Mouse (Mus musculus): Measurements from ENCODE around the gene Cux1.

Gene Cux1

DNA sequence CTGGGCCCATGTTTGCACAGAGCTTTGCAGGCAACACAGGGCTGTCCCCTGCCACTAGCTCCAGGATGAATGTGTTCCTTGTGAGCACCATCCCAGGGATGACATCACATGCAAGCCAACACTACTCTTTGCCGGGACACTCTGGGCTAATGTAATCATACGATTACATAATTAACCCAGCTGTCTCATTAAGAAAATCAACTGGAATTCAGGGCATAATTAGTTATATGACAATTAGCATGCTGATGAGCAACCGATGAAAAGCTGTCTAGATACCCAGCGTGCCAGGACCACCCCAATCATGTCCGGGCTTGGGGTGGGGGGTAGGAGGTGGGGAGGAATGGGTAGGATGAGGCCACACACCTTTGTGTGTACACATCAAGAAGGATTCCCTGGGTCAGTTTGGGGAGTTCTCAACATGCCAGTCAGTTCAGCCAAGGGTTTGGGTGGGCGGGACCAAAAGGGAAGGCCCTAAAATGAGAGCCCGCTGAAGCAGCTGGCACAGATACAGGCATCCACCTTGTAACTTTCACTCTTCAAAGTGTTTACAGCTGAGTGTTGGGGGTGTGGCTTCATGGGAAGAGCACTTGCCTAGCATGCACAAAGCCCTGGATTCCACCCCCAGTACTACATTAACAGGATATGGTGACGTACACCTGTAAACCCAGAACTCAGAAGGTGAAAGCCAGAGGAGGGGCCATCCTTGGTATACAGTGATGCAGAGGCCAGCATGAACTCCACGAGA lies 184.9 kb downstream of the Cux1 start:
- DNase-seq (ENCODE audit: low spot score in 2 of 2): no peak

DNA sequence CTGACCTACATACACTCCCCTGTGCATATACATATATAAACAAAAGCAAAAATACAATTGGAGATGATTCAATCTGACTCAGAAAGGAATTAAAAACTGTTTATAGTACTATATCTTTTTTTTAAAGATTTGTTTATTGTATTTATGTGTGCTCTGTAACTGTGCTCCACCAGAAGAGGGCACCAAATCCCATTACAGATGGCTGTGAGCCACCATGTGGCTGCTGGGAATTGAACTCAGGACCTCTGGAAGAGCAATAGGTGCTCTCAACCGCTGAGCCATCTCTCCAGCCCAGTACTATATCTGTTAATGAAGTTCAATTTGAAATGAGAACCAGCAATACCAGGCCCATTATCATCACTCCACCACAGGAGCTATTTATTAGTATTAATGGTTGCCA lies 187.9 kb downstream of the Cux1 start:
- no peak for DNase-seq (ENCODE audit: low spot score in 2 of 2)

DNA sequence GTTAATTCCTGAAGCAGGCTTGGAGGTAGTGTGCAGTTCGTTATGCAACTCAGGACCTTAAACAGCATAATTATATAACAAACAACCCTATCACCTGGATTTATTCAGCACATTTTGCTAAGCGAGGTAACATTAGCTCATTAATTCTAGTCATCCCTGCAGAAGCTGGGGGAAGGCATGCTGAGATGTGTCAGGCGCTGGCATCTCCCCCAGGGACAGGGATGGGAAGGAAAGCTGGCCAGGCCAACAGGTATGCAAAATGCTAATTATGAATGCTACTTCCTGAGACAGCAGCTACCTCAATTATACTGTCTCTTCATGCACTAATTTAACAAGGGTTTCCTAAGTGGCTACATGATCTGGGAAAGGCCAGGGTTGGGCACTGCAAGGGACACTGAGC lies 190.2 kb downstream of the Cux1 start:
- DNase-seq (ENCODE audit: low spot score in 2 of 2): no peak

DNA sequence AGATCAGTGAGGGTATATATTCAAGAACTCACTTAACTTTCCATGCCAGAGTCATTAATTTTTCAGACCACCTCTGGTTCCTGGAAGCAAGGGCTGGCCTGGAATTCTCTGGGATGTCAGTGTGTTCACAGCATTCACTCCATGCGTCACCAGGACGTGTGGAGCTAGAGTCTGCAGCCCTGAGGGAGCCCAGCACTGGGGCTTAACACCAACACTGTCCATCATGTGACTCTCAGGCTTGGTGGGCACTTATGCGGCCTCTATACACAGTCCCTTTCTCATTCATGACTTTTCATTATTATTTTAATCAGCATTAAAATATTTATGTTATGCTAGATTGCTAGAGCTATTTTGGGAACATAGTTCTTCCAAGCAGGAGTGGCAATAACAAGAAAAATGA lies 191.9 kb downstream of the Cux1 start:
- no peak for DNase-seq (ENCODE audit: low spot score in 2 of 2)

DNA sequence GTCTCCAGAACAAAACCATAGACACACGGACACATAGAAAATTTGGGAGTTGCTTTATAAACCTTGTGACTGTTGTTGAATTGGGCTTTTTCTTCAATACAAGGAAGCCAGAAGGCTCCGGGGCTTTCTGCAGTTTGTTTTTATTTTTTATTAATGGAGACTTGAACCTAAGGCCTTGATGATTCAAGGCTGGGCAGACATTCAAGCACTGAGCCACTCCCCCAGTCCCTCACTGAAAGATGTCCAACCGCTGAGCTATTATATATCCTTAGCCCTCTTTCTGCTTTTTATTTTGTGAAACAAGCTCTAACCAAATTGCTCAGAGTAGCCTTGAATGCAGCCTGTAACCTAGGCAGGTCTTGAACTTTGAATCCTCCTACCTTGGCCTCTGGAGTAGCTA lies 195.0 kb downstream of the Cux1 start:
- no peak for DNase-seq (ENCODE audit: low spot score in 2 of 2)

DNA sequence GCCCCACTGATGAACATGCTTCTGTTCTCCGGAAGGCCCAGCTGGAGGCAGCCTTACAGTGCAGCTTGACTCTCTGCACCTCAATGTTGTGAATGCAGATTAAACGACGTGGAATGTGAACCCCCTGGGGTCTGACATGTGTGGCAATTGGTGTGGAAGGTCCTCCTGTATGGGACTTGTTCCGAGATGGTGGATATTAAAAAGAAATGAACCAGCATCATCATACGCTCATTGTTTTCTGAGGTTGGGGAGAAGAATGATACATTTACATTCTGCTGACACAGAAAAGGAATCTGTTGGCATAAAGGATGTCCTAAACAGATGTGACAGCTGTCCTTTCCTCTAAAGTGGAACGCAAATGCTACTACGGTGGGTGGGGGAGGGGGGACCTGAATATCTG lies 203.9 kb downstream of the Cux1 start:
- no peak for DNase-seq (ENCODE audit: low spot score in 2 of 2)

DNA sequence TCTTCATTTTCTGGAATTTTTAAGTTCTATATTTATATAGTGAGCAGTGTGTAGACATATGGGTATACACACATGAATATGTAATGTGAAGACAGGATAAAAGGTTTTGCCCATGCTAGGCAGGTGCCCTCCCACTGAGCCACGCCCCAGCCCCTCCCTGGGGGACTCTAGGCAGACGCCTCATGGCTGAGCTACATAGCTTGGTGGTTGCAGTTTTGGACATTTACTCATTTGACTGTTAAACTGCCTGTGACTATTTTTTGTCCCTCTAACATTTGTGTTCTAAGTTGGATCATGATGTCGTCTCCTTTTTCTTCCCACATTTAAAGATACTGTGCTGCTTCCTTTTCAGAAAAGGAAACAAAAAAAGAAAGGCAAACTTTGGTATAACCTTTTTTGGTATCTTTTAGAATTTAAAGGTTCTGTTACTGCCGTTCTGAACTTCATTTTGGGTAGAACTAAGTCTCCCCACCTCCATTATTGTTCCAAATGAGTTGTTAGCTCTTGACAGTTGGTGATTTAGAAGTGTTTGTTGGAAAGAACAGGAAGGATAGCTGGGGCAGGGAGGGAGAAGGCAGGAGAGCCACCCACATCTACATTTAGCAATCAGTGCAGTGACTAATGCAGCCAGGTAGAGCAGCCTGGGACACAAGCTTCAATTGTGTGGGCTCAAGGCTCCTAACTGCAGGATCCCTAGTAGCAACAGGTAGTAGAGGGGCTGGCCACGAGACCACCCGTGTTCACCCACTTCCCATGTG lies 204.6 kb downstream of the Cux1 start:
- DNase-seq (ENCODE audit: low spot score in 2 of 2): no peak

DNA sequence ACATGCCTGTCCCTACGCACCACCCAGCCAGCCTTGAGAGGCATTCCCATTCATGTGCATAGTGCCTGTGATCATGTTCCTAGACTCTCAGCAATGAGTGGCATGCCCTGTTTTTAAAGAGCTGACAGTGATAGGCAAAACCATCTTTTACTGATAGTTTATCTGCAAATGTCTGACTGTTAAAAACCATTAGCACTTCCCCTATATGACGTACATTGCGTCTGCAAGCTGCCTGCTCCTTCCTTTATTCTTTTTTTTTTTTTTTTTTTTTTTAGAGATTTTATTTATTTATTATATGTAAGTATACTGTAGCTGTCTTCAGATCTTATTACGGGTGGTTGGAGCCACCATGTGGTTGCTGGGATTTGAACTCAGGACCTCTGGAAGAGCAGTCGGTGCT lies 205.3 kb downstream of the Cux1 start:
- DNase-seq (ENCODE audit: low spot score in 2 of 2): no peak

DNA sequence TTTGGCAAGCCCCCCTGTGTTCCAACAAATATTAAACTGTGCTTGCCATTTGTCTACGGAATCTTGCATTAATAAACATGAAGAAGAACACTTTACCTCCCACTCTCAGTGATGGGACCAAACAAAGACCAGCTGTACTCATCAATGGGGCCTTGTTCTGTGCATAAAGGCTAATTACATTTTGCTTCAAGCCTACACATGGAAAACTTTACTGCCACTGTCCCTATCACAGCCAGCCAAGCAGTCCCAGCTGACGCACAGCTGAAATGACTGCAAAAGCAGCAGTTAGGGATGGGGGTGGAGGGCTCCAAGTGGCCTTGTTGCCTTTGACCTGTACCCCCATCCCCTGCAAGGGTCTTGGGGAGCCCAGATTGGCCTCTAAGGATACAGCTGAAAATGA lies 210.1 kb downstream of the Cux1 start:
- DNase-seq (ENCODE audit: low spot score in 2 of 2): no peak

DNA sequence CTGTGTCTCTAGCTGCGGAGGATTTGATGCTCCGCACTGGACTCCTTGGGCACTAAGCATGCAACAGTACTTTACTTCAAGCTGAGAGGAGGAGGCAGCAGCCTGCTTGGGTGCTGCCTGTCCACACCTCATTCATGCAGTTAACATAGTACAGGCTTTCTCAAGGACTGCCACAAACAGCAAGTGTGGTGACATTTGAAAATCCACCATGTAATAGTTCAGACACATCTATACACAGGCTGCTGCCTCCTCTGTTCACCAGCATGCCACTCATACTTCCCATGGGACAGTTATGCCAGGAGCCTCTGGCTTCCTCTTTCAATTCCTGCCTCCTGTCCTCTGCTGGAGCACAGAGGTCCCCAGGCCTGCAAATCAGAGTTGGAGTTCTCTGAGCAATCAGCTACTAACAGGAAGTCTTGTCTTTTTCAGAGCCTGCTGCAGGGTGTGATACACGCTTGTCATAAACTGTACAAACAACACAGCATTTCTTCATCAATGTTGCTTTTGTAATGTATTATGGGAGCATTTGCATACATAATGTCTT lies 211.6 kb downstream of the Cux1 start:
- DNase-seq (ENCODE audit: low spot score in 2 of 2): no peak

DNA sequence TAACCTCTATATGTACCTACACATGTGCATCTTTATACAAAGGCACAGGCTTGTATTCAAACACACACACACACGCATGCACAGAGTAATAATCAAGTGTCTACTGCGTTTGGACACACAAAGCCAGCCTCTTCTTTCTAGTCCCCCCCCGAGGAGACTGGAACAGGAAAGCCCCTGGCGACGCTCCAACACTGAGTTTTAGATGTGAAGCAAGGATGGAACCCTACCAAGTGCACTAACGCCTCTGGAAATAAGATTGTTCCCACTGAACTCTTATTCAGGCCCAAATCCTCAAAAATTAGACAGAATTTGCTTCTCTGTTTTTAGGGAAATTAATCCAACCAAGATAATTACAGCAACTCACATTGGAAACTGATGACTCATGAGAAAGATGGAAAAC lies 212.6 kb downstream of the Cux1 start:
- DNase-seq (ENCODE audit: low spot score in 2 of 2): no peak

DNA sequence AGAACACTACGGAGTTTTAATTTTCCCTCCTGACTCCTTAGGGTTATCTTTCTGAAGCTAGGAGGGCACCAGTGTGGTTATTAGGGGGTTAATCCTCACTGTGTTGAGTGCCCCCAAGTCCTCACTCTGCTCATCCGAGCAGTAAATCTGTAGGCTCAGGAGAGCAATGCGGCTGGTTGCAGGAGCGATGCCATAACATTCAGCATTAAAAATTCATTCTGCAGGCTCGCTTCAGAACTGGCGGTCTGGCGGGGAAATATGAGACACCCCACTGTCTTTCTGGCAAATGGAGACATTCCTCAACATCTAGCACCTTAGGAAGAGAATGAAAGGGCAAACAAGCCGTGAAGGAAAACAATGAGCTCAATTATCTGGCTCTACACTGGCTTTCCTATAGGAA lies 214.2 kb downstream of the Cux1 start:
- DNase-seq (ENCODE audit: low spot score in 2 of 2): no peak

DNA sequence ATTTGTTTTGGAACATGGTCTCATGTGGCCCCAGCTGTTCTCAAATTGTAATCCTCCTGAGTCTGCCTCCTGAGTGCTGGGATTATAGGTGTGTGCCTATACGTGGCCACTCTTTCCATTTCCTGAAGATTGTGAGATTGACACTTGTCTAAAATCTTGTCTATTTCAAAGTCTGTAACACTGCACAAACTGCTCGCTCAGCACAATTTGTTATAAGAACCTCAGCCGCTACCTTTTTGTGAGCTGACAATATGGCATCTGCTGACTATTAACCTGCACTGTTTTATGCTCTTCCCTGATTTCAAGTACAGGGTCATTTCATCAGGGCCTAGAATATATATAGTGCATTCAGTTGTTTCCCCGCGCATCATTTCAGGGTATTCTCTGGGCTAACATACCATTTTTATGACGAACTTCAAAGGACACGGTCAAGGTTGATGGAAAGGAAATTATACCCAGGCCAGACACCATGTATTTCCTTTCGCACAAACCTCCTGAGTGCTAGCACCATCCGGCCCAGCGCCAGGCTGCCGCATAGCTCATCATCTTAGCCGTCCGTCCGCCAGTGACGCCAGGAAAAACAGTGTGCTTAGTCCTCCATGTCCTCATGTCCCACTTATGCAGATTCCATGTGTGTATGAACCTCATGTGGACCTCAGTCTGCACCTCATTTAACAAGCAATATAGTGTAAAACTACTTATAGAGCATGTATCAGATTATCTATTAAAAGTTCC lies 224.0 kb downstream of the Cux1 start:
- no peak for DNase-seq (ENCODE audit: low spot score in 2 of 2)

DNA sequence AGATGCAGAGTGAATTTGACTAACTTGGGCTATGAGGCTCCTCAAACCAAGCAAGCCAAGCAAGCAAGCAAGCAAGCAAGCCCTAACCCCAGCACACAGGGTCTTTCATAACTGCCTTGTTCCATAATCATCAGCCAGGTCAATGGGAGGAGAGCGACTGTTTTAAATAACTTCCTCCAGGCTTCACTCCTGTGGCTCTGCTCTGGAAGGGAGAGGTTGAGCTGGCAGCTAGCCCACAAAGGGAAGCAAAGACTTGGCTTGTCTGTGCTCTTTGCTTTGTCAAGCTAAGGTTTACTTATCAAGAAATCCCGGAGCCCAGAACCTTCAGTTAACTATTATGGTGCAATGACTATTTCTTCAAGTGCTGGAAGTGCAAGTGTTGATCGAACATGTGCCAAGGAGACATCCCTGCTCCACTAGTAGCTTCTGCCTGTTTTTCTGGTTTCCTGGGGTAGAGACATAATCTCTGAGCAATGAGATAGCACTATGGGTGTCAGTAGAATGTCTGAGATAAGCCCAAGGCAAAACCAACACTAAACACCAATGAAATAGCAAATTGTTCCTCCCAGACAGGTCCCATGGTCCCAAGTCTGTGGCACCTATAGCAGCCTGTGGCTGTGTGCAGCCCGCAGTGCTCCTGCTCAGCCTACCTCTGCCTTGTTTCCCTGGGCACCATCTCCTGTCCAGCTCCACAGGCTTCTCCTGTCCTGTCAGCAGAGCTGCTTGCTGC lies 230.3 kb downstream of the Cux1 start:
- DNase-seq (ENCODE audit: low spot score in 2 of 2): no peak

DNA sequence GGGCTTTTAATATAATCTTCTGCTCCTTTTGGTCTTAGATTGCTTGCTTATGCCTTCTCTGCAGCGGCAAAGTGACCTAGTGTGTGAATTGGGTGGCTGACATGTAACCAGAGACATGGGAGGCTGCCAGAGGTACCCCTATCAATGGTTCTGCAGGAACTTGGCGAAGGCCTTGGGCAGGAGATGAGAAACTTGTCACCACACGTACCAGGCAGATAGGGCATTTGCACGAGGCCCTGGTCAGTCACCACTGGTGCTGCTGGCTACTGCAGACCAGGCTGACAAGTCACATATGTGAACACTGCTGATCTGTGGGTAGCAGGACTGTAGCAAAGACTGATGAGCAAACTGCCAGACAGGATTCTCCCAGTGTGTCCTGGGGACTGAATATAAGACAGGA lies 231.6 kb downstream of the Cux1 start:
- no peak for DNase-seq (ENCODE audit: low spot score in 2 of 2)

DNA sequence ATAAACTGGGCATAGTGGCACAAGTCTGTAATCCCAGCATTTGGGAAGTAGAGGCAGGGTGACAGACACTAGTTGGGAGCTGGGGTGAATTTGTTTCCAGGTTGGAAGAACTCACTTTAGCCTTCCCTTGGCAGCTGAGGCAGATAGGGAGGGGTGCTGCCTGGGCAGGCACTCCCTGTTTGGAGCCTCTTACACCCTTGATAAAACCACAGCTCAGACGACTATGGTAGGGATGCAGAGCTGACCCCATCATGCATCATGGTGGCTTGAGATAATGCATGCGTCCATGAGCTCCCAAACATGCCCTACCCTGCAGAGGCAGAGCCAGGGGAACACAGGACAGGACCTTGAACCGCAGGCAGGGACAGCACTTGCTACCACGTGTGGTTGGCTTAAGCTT lies 232.5 kb downstream of the Cux1 start:
- DNase-seq (ENCODE audit: low spot score in 2 of 2): no peak

DNA sequence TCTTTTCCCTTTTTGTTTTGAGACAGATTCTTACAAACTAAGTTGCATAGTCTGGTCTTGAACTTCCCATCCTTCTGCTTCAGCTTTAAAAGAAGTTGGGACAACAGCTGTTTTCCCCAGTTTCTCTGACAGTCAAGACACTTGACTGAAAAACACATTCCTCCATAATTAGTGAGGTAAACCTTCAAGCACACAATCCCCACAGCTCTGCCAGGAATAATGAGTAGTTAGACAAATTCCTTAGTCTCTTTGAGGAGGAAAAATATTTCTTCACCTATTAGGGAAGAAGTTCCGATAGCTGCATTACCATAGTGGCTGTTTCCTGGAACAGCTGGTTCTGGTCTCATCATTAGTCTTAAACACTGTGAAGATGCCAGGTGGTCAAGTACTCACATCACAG lies 233.2 kb downstream of the Cux1 start:
- DNase-seq (ENCODE audit: low spot score in 2 of 2): no peak

DNA sequence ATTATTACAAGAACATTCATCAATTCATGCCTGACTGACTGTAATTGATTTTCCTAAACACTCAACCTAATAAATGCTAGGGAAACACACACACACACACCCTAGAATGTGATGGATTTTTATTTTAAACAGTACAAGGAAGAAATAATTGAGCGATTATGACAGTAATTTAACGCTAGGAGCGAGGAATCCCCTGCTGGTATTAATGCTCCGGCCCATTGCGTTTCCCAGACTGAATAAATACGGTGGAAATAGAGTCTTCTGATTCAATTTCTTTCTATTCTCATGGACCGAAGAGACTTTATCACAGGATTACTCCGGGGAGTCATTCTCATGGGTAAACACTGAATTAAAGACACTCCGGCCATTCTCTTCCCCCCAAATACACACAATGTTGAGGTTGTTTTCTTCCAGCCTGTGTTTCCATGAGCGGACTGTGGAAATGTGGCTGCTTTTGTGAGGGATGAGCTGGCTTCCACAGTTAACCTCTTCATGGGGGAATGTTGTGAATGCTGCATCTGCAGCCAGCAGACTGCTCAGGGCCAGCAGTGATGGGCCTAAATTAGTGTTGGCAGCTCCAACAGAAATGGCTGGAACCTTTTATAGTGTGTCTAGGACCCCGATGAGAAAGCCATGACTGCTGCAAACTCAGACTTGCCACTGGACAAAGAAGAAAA lies 234.4 kb downstream of the Cux1 start:
- DNase-seq (ENCODE audit: low spot score in 2 of 2): no peak

DNA sequence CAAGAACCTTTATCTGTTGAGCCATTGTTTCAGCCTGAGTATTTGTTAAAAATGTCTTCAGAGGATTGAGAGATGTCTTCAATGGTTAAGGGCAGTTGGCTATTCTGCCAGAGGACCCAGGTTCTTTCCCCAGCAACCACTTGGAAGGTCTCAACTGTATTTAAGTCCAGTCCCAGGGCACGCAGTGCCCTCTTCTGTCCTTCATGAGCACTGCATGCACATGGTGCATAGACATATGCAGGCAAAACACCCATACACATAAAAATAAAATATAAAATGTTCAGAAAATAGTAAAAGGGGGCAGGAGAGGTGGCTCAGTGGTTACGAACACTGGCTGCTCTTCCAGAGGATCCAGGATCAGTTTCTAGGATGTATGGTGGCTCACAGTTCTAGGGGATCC lies 239.6 kb downstream of the Cux1 start:
- DNase-seq (ENCODE audit: low spot score in 2 of 2): no peak

DNA sequence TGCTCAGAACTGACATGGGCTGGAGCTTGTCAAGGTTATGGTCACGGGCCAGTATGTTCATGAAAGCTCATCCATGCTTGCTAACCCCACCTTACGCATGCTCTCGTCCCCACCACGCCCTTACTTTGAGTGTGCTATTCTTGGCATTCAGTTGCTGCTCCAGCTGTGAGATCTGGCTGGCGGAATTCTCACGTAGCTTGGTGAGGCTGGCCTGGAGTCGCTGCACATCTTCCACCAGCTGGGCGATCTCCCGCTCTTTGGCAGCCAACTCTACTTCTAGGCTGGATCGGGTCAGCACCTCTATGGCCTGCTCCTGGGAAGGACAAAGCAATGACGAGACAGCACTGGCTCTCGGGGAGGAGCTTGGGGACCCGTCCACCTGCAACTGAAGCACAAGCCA lies 240.7 kb downstream of the Cux1 start:
- DNase-seq (ENCODE audit: low spot score in 2 of 2): peak; percentile 12 to 13

DNA sequence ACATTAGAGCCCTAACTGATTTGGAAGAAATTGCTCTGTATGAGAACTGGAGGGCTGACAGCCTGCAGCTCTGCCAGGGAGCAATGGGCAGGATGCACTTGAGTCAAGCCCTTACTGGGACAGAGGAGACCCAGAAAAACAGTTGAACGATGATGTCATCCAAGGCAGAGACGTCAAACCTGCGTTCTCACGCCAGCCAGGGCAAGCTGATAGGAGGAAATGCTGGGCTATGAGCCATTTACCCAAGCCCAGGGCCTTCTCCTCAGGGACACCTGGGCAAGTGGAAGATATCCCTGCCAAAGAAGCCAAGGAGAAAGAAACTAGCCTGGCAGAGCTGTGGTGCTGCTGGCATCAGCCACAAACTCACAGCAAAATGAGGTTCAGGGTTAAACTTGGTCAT lies 242.8 kb downstream of the Cux1 start:
- peak in 1 of 2 experiments; percentile 59 for DNase-seq (ENCODE audit: low spot score in 2 of 2)

All from urinary bladder, postnatal 36 days (tissue).